Mouse (Mus musculus): ENCODE measurements at regions not wholly inside any gene's neighbourhood (a gene's known extent, or its start where the extent isn't known, plus 50 kb on each side); places are given as distances from the start of the nearest gene placed in this dataset.

GRCm38 (mm10) chr14:76278751-76279450 lies 135.9 kb upstream of the Tsc22d1 start:
- H3K9ac ChIP-seq (ENCODE audit: low read depth, low read length) = no peak overlapping the region
- no peak overlapping the region for H3K27ac ChIP-seq (ENCODE audit: low read length)
- no peak for ATAC-seq (ENCODE audit: low read depth)
- H3K4me1 ChIP-seq (ENCODE audit: control insufficient read depth, low read depth, low read length) = no peaks in the 10 kb centered on the region
- H3K4me3 ChIP-seq (ENCODE audit: low read depth, low read length) = no peak overlapping the region
- H3K36me3 ChIP-seq (ENCODE audit: control insufficient read depth, insufficient read depth) = no peaks in the 10 kb centered on the region
- no peak overlapping the region for H3K4me2 ChIP-seq (ENCODE audit: low read depth, low read length)
- WGBS (ENCODE audit: insufficient replicate concordance) = 67% methylated on average over 17 of the region's 17 CpGs
- H3K9me3 ChIP-seq (replicated peaks; ENCODE audit: control insufficient read depth, low read length) = no peaks in the 10 kb centered on the region
- no peaks in the 10 kb centered on the region for H3K27me3 ChIP-seq (ENCODE audit: control insufficient read depth, insufficient read depth, low read depth, low read length)

- Histone ChIP-seq H3K9ac (ENCODE audit: low read depth, low read length) (no peak overlapping the region), H3K4me1 (ENCODE audit: control insufficient read depth, low read depth, low read length) (no peaks in the 10 kb centered on the region), H3K27me3 (ENCODE audit: control insufficient read depth, insufficient read depth, low read depth, low read length) (no peaks in the 10 kb centered on the region), H3K4me2 (ENCODE audit: low read depth, low read length) (no peak overlapping the region), H3K27ac (ENCODE audit: low read length) (no peak overlapping the region), H3K9me3 (replicated peaks; ENCODE audit: control insufficient read depth, low read length) (no peaks in the 10 kb centered on the region), H3K4me3 (ENCODE audit: low read depth, low read length) (no peak overlapping the region), H3K36me3 (ENCODE audit: control insufficient read depth, insufficient read depth) (no peaks in the 10 kb centered on the region)
- ATAC-seq (ENCODE audit: low read depth) = no peak
- 70% methylated on average over 19 of the region's 19 CpGs for WGBS (ENCODE audit: insufficient replicate concordance)
Measured at GRCm38 (mm10) chr14:76279561-76279960, 135.2 kb upstream of the Tsc22d1 start.

GRCm38 (mm10) chr14:76281867-76282266 lies 132.9 kb upstream of the Tsc22d1 start:
- Histone ChIP-seq H3K9ac (ENCODE audit: low read depth, low read length) (no peak overlapping the region), H3K27me3 (ENCODE audit: control insufficient read depth, insufficient read depth, low read depth, low read length) (no peaks in the 10 kb centered on the region), H3K9me3 (replicated peaks; ENCODE audit: control insufficient read depth, low read length) (no peaks in the 10 kb centered on the region), H3K36me3 (ENCODE audit: control insufficient read depth, insufficient read depth) (no peaks in the 10 kb centered on the region), H3K4me2 (ENCODE audit: low read depth, low read length) (no peak overlapping the region), H3K4me1 (ENCODE audit: control insufficient read depth, low read depth, low read length) (no peaks in the 10 kb centered on the region), H3K4me3 (ENCODE audit: low read depth, low read length) (no peak overlapping the region), H3K27ac (ENCODE audit: low read length) (no peak overlapping the region)
- WGBS (ENCODE audit: insufficient replicate concordance) = 35% methylated on average over 5 of the region's 5 CpGs
- no peak for ATAC-seq (ENCODE audit: low read depth)

- WGBS (ENCODE audit: insufficient replicate concordance) = 67% methylated on average over 8 of the region's 8 CpGs
- no peak overlapping the region for H3K27ac ChIP-seq (ENCODE audit: low read length)
- H3K4me3 ChIP-seq (ENCODE audit: low read depth, low read length) = no peak overlapping the region
- no peaks in the 10 kb centered on the region for H3K4me1 ChIP-seq (ENCODE audit: control insufficient read depth, low read depth, low read length)
- ATAC-seq (ENCODE audit: low read depth) = no peak
- no peak overlapping the region for H3K4me2 ChIP-seq (ENCODE audit: low read depth, low read length)
- no peak overlapping the region for H3K9ac ChIP-seq (ENCODE audit: low read depth, low read length)
- no peaks in the 10 kb centered on the region for H3K36me3 ChIP-seq (ENCODE audit: control insufficient read depth, insufficient read depth)
- no peaks in the 10 kb centered on the region for H3K9me3 ChIP-seq (replicated peaks; ENCODE audit: control insufficient read depth, low read length)
- H3K27me3 ChIP-seq (ENCODE audit: control insufficient read depth, insufficient read depth, low read depth, low read length) = no peaks in the 10 kb centered on the region
Measured at GRCm38 (mm10) chr14:76287768-76288167, 127.0 kb upstream of the Tsc22d1 start.

- Histone ChIP-seq H3K9me3 (replicated peaks; ENCODE audit: control insufficient read depth, low read length) (no peaks in the 10 kb centered on the region), H3K4me2 (ENCODE audit: low read depth, low read length) (no peak overlapping the region), H3K36me3 (ENCODE audit: control insufficient read depth, insufficient read depth) (no peaks in the 10 kb centered on the region), H3K4me3 (ENCODE audit: low read depth, low read length) (no peak overlapping the region), H3K27ac (ENCODE audit: low read length) (no peak overlapping the region), H3K27me3 (ENCODE audit: control insufficient read depth, insufficient read depth, low read depth, low read length) (no peaks in the 10 kb centered on the region), H3K9ac (ENCODE audit: low read depth, low read length) (no peak overlapping the region), H3K4me1 (ENCODE audit: control insufficient read depth, low read depth, low read length) (no peaks in the 10 kb centered on the region)
- no peak for ATAC-seq (ENCODE audit: low read depth)
- 68% methylated on average over 9 of the region's 9 CpGs for WGBS (ENCODE audit: insufficient replicate concordance)
Measured at GRCm38 (mm10) chr14:76290401-76291018, 124.3 kb upstream of the Tsc22d1 start.

GRCm38 (mm10) chr14:76292211-76292610 lies 122.5 kb upstream of the Tsc22d1 start:
- Histone ChIP-seq H3K4me3 (ENCODE audit: low read depth, low read length) (no peak overlapping the region), H3K4me1 (ENCODE audit: control insufficient read depth, low read depth, low read length) (no peaks in the 10 kb centered on the region), H3K27ac (ENCODE audit: low read length) (no peak overlapping the region), H3K36me3 (ENCODE audit: control insufficient read depth, insufficient read depth) (no peaks in the 10 kb centered on the region), H3K9me3 (replicated peaks; ENCODE audit: control insufficient read depth, low read length) (no peaks in the 10 kb centered on the region), H3K9ac (ENCODE audit: low read depth, low read length) (no peak overlapping the region), H3K4me2 (ENCODE audit: low read depth, low read length) (no peak overlapping the region), H3K27me3 (ENCODE audit: control insufficient read depth, insufficient read depth, low read depth, low read length) (no peaks in the 10 kb centered on the region)
- ATAC-seq (ENCODE audit: low read depth) = no peak
- 39% methylated on average over 4 of the region's 4 CpGs for WGBS (ENCODE audit: insufficient replicate concordance)

- 66% methylated on average over 18 of the region's 18 CpGs for WGBS (ENCODE audit: insufficient replicate concordance)
- no peak for ATAC-seq (ENCODE audit: low read depth)
- H3K4me2 ChIP-seq (ENCODE audit: low read depth, low read length) = no peak overlapping the region
- H3K27me3 ChIP-seq (ENCODE audit: control insufficient read depth, insufficient read depth, low read depth, low read length) = no peaks in the 10 kb centered on the region
- no peak overlapping the region for H3K27ac ChIP-seq (ENCODE audit: low read length)
- H3K9ac ChIP-seq (ENCODE audit: low read depth, low read length) = no peak overlapping the region
- H3K36me3 ChIP-seq (ENCODE audit: control insufficient read depth, insufficient read depth) = no peaks in the 10 kb centered on the region
- H3K4me3 ChIP-seq (ENCODE audit: low read depth, low read length) = no peak overlapping the region
- no peaks in the 10 kb centered on the region for H3K9me3 ChIP-seq (replicated peaks; ENCODE audit: control insufficient read depth, low read length)
- no peaks in the 10 kb centered on the region for H3K4me1 ChIP-seq (ENCODE audit: control insufficient read depth, low read depth, low read length)
Measured at GRCm38 (mm10) chr14:76295411-76296169, 119.2 kb upstream of the Tsc22d1 start.

- no peaks in the 10 kb centered on the region for H3K9me3 ChIP-seq (replicated peaks; ENCODE audit: control insufficient read depth, low read length)
- no peaks in the 10 kb centered on the region for H3K36me3 ChIP-seq (ENCODE audit: control insufficient read depth, insufficient read depth)
- H3K9ac ChIP-seq (ENCODE audit: low read depth, low read length) = no peak overlapping the region
- no peak for ATAC-seq (ENCODE audit: low read depth)
- H3K27ac ChIP-seq (ENCODE audit: low read length) = no peak overlapping the region
- H3K4me2 ChIP-seq (ENCODE audit: low read depth, low read length) = no peak overlapping the region
- H3K27me3 ChIP-seq (ENCODE audit: control insufficient read depth, insufficient read depth, low read depth, low read length) = no peaks in the 10 kb centered on the region
- WGBS (ENCODE audit: insufficient replicate concordance) = 62% methylated on average over 5 of the region's 5 CpGs
- H3K4me3 ChIP-seq (ENCODE audit: low read depth, low read length) = no peak overlapping the region
- no peaks in the 10 kb centered on the region for H3K4me1 ChIP-seq (ENCODE audit: control insufficient read depth, low read depth, low read length)
Measured at GRCm38 (mm10) chr14:76297864-76298263, 116.9 kb upstream of the Tsc22d1 start.
